Mouse (Mus musculus): ENCODE data around the gene Aff1. TPM values are rescaled to one million over a fixed set of nuclear protein-coding genes. Genes with fewer than 3 reads are reported as not detected.

Gene Aff1
- polyA plus RNA-seq, 1 experiment from 2014 or later = 8.1 TPM

DNA sequence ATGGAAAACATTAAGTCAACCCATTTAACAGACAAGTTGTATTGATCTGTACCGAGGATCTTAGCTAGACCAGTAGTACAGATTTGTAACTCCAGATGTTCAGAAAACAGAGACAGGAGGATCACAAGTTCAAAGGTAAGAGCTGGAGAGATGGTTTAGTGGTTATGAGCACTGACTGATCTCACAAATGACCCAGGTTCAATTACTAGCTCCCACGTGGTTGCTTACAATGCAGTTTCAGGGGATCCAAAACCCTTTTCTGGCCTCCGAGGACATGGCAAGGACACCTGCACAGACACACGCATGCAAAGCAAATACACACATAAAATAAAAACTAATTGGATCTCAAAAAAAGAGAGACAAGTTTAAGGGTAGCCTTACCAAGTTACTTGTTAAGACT lies 6.4 kb downstream of the Aff1 start:
- peaks cover 6% of the 10 kb centered on the region for H3K4me1 ChIP-seq
- H3K27ac ChIP-seq = no peak overlapping the region
- no peaks in the 10 kb centered on the region for H3K36me3 ChIP-seq
- no peak for DNase-seq (ENCODE audit: low spot score)
- peaks cover 27% of the 10 kb centered on the region for H3K27me3 ChIP-seq (ENCODE audit: insufficient read depth, poor library complexity, severe bottlenecking)
- H3K4me3 ChIP-seq = no peak overlapping the region
- WGBS = 78% methylated on average over 4 of the region's 4 CpGs
- no peaks in the 10 kb centered on the region for H3K9me3 ChIP-seq

DNA sequence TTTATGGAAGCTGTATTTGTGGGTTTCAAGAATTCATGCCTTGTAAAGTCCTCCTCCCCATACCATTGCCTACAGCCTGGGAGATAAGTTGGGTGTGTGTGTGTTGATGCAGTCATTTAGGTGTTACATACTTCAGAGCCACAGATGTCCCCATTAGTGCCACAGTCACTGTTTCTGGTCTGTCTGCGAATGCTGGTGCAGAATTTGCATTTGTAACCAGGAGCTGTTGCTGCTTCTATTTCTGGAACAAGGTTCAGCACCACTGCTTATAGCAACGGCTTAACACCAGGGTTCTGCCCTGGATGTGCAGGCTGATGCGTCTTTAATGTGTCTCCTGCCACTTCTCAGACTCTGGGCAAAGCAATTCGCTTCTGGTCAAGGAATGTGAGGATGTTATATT lies 7.4 kb downstream of the Aff1 start:
- DNase-seq (ENCODE audit: low spot score) = no peak
- H3K4me1 ChIP-seq = peaks cover 4% of the 10 kb centered on the region; the same call in 1 of the 2 replicates
- H3K9me3 ChIP-seq = no peaks in the 10 kb centered on the region
- H3K4me3 ChIP-seq = no peak overlapping the region
- WGBS = 52% methylated on average over 4 of the region's 4 CpGs
- no peak overlapping the region for H3K27ac ChIP-seq
- H3K27me3 ChIP-seq (ENCODE audit: insufficient read depth, poor library complexity, severe bottlenecking) = peaks cover 18% of the 10 kb centered on the region
- H3K36me3 ChIP-seq = no peaks in the 10 kb centered on the region

DNA sequence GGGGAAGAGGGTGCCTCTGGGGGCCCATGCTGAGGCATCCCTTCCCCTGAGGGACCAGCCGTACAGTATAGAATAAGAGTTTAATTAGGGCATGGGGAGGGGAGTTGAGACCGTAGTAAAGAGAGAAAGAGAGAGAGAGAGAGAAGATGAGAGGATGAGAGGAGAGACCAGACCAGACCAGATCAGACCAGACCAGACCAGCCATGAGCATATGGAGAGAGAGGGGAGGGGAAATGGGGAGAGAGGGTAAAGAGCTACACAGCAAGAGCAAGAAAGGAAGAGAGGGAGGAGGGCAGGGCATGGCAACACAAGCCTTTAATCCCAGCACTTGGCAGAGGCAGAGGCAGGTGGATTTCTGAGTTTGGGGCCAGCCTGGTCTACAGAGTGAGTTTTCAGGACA lies 8.5 kb downstream of the Aff1 start:
- H3K4me3 ChIP-seq = no peak overlapping the region
- H3K27ac ChIP-seq = no peak overlapping the region
- DNase-seq (ENCODE audit: low spot score) = no peak
- peaks cover 7% of the 10 kb centered on the region; the same call in 1 of the 2 replicates for H3K27me3 ChIP-seq (ENCODE audit: insufficient read depth, poor library complexity, severe bottlenecking)
- H3K9me3 ChIP-seq = no peaks in the 10 kb centered on the region
- WGBS = 84% methylated on average over 2 of the region's 2 CpGs
- H3K36me3 ChIP-seq = no peaks in the 10 kb centered on the region
- H3K4me1 ChIP-seq = peaks cover 4% of the 10 kb centered on the region; the same call in 1 of the 2 replicates

GRCm38 (mm10) chr5:103701466-103701865 lies 9.3 kb downstream of the Aff1 start:
- Histone ChIP-seq H3K4me1 (peaks cover 4% of the 10 kb centered on the region; the same call in 1 of the 2 replicates), H3K36me3 (no peaks in the 10 kb centered on the region), H3K27me3 (ENCODE audit: insufficient read depth, poor library complexity, severe bottlenecking) (peaks cover 7% of the 10 kb centered on the region; the same call in 1 of the 2 replicates), H3K4me3 (no peak overlapping the region), H3K9me3 (no peaks in the 10 kb centered on the region), H3K27ac (no peak overlapping the region)
- DNase-seq (ENCODE audit: low spot score) = no peak
- WGBS = 71% methylated on average over 3 of the region's 3 CpGs

GRCm38 (mm10) chr5:103702527-103702926 lies 10.4 kb downstream of the Aff1 start:
- no peak overlapping the region for H3K27ac ChIP-seq
- no peaks in the 10 kb centered on the region for H3K36me3 ChIP-seq
- H3K4me1 ChIP-seq = peaks cover 4% of the 10 kb centered on the region; the same call in 1 of the 2 replicates
- peaks cover 1% of the 10 kb centered on the region; the same call in 1 of the 2 replicates for H3K27me3 ChIP-seq (ENCODE audit: insufficient read depth, poor library complexity, severe bottlenecking)
- H3K4me3 ChIP-seq = no peak overlapping the region
- no peak for DNase-seq (ENCODE audit: low spot score)
- H3K9me3 ChIP-seq = no peaks in the 10 kb centered on the region
- 79% methylated on average over 6 of the region's 6 CpGs for WGBS

DNA sequence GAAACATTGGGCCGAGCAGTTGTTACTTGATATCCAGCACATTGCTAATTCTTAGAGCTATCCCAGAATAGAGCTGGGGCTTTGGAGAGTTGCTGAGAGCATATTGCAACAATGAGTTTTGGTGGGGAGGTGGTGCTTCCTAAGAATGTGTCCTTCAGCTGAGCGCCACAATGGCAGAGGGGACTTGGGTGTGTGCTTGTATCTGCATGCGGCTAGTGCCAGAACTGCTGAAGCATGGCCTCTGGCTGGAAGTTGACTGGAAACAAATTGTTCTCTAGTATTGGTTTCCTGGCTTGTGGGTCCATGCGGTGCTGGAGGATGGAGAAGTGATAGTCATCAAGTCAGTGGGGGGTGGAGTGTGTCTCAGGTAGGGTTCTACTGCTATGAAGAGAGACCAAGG lies 13.2 kb downstream of the Aff1 start:
- Histone ChIP-seq H3K4me3 (no peak overlapping the region), H3K4me1 (no peaks in the 10 kb centered on the region), H3K27me3 (ENCODE audit: insufficient read depth, poor library complexity, severe bottlenecking) (no peaks in the 10 kb centered on the region), H3K36me3 (no peaks in the 10 kb centered on the region), H3K27ac (no peak overlapping the region), H3K9me3 (no peaks in the 10 kb centered on the region)
- DNase-seq (ENCODE audit: low spot score) = no peak
- WGBS = 90% methylated on average over 4 of the region's 4 CpGs

GRCm38 (mm10) chr5:103705874-103706273 lies 13.7 kb downstream of the Aff1 start:
- 80% methylated on average over 1 of the region's 1 CpGs for WGBS
- DNase-seq (ENCODE audit: low spot score) = no peak

GRCm38 (mm10) chr5:103709044-103709443 lies 16.9 kb downstream of the Aff1 start:
- no peaks in the 10 kb centered on the region for H3K27me3 ChIP-seq (ENCODE audit: insufficient read depth, poor library complexity, severe bottlenecking)
- no peak for DNase-seq (ENCODE audit: low spot score)
- 88% methylated on average over 3 of the region's 3 CpGs for WGBS

More at GRCm38 (mm10) chr5:103705874-103706273, 13.7 kb downstream of the Aff1 start:
- H3K9me3 ChIP-seq = no peaks in the 10 kb centered on the region
- no peaks in the 10 kb centered on the region for H3K4me1 ChIP-seq
- no peak overlapping the region for H3K27ac ChIP-seq
- no peaks in the 10 kb centered on the region for H3K36me3 ChIP-seq
- H3K4me3 ChIP-seq = no peak overlapping the region
- no peaks in the 10 kb centered on the region for H3K27me3 ChIP-seq (ENCODE audit: insufficient read depth, poor library complexity, severe bottlenecking)

DNA sequence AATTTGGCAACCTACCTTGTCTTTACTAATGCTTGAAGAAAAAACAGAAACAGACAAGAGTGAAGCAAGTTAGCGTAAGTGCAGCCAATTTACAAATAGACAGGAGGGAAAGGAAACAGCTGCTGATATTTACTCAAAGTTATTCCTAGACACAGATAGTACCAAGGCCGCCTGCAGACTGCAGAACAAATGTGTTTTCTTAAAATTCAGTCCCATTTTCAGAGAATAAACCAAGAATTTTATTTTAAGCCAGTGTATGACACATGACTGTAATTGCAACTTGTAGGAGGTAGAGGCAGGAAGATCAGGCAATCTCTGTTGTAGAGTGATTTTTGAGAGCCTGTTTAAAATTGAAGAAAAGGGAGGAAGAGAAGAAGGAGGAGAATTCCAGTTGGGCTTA lies 19.7 kb downstream of the Aff1 start:
- 59% methylated on average over 2 of the region's 2 CpGs for WGBS

More at GRCm38 (mm10) chr5:103709044-103709443, 16.9 kb downstream of the Aff1 start:
- Histone ChIP-seq H3K36me3 (no peaks in the 10 kb centered on the region), H3K9me3 (no peaks in the 10 kb centered on the region), H3K4me3 (no peak overlapping the region), H3K4me1 (no peaks in the 10 kb centered on the region), H3K27ac (no peak overlapping the region)

GRCm38 (mm10) chr5:103713422-103713821 lies 21.2 kb downstream of the Aff1 start:
- 46% methylated on average over 2 of the region's 2 CpGs for WGBS

More for the DNA sequence above, 19.7 kb downstream of the Aff1 start:
- DNase-seq (ENCODE audit: low spot score) = no peak
- H3K4me1 ChIP-seq = no peaks in the 10 kb centered on the region
- no peak overlapping the region for H3K4me3 ChIP-seq
- H3K27me3 ChIP-seq (ENCODE audit: insufficient read depth, poor library complexity, severe bottlenecking) = no peaks in the 10 kb centered on the region
- no peaks in the 10 kb centered on the region for H3K36me3 ChIP-seq
- H3K9me3 ChIP-seq = no peaks in the 10 kb centered on the region
- H3K27ac ChIP-seq = no peak overlapping the region

DNA sequence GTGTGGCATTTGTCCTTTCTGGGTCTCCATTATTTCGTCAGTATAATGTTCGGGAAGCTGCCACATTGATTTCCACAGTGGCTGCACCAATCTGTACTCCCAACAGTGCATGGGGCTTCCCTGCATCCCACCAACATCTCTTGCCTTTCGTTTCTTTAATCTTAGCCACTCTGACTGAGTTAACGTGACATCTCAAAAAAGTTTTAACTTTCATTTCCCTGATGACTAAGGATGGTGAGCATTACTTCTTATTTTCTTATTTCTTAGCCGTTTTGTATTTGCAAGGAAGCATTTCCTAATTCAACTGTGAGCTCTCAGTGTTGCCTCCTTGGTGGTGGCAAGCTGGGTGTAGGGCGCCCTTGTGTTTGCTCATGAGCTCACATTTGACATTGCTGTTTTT lies 22.8 kb downstream of the Aff1 start:
- Histone ChIP-seq H3K9me3 (no peaks in the 10 kb centered on the region), H3K4me1 (no peaks in the 10 kb centered on the region), H3K27me3 (ENCODE audit: insufficient read depth, poor library complexity, severe bottlenecking) (no peaks in the 10 kb centered on the region), H3K27ac (no peak overlapping the region), H3K4me3 (no peak overlapping the region), H3K36me3 (no peaks in the 10 kb centered on the region)
- no peak for DNase-seq (ENCODE audit: low spot score)
- 80% methylated on average over 6 of the region's 6 CpGs for WGBS

More at GRCm38 (mm10) chr5:103713422-103713821, 21.2 kb downstream of the Aff1 start:
- Histone ChIP-seq H3K36me3 (no peaks in the 10 kb centered on the region), H3K27ac (no peak overlapping the region), H3K4me3 (no peak overlapping the region), H3K9me3 (no peaks in the 10 kb centered on the region), H3K27me3 (ENCODE audit: insufficient read depth, poor library complexity, severe bottlenecking) (no peaks in the 10 kb centered on the region), H3K4me1 (no peaks in the 10 kb centered on the region)
- DNase-seq (ENCODE audit: low spot score) = no peak

GRCm38 (mm10) chr5:103716824-103717342 lies 24.7 kb downstream of the Aff1 start:
- H3K4me3 ChIP-seq = no peak overlapping the region
- H3K27me3 ChIP-seq (ENCODE audit: insufficient read depth, poor library complexity, severe bottlenecking) = no peaks in the 10 kb centered on the region
- no peak overlapping the region for H3K27ac ChIP-seq
- no peaks in the 10 kb centered on the region for H3K4me1 ChIP-seq
- H3K36me3 ChIP-seq = no peaks in the 10 kb centered on the region
- WGBS = 88% methylated on average over 5 of the region's 5 CpGs
- no peaks in the 10 kb centered on the region for H3K9me3 ChIP-seq
- no peak for DNase-seq (ENCODE audit: low spot score)

- 27% methylated on average over 6 of the region's 6 CpGs for WGBS
- Histone ChIP-seq H3K27ac (no peak overlapping the region), H3K27me3 (ENCODE audit: insufficient read depth, poor library complexity, severe bottlenecking) (0 out of 2 replicates have a peak, but pooled peaks cover under 1% of the 10 kb centered on the region), H3K4me1 (peaks cover under 1% of the 10 kb centered on the region; the same call in 1 of the 2 replicates), H3K4me3 (no peak overlapping the region), H3K9me3 (no peaks in the 10 kb centered on the region), H3K36me3 (no peaks in the 10 kb centered on the region)
- no peak for DNase-seq (ENCODE audit: low spot score)
Measured at GRCm38 (mm10) chr5:103719131-103719530, 27.0 kb downstream of the Aff1 start.

DNA sequence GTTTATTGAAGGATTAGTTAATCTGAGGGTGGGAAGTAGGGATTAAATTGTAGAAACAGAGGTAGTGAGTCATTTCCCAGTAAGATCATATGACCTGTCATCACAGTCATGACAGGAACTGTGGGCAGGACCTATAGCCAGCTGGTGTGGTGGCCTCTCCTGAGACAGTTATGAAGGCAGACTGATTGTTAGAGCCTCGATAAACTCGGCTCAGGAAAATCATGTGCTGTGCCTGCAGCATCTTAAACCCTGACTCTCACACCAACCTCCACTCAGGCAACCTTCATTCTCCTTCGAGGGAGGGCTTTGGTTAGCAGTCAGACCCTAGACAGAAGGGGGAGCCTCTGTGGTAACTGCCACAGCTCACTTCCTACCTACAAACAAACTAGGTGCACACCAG lies 27.7 kb downstream of the Aff1 start:
- 38% methylated on average over 3 of the region's 3 CpGs for WGBS
- Histone ChIP-seq H3K27ac (no peak overlapping the region), H3K27me3 (ENCODE audit: insufficient read depth, poor library complexity, severe bottlenecking) (0 out of 2 replicates have a peak, but pooled peaks cover 3% of the 10 kb centered on the region), H3K4me1 (peaks cover 5% of the 10 kb centered on the region; the same call in 1 of the 2 replicates), H3K9me3 (no peaks in the 10 kb centered on the region), H3K4me3 (no peak overlapping the region), H3K36me3 (no peaks in the 10 kb centered on the region)
- no peak for DNase-seq (ENCODE audit: low spot score)

All from heart, embryonic 10.5 days (tissue).